Mouse (Mus musculus): ENCODE measurements around the gene Zdhhc14. TPM values are rescaled to one million over a fixed set of nuclear protein-coding genes. Genes with fewer than 3 reads are reported as not detected.
"Not testable (repeated sequence)": the region's sequence is repeated elsewhere in the genome, so short reads cannot be mapped to it uniquely, and the experiment has no call there.

The Zdhhc14 gene
- total RNA-seq, 1 experiment from 2014 or later: 0.57 TPM

DNA sequence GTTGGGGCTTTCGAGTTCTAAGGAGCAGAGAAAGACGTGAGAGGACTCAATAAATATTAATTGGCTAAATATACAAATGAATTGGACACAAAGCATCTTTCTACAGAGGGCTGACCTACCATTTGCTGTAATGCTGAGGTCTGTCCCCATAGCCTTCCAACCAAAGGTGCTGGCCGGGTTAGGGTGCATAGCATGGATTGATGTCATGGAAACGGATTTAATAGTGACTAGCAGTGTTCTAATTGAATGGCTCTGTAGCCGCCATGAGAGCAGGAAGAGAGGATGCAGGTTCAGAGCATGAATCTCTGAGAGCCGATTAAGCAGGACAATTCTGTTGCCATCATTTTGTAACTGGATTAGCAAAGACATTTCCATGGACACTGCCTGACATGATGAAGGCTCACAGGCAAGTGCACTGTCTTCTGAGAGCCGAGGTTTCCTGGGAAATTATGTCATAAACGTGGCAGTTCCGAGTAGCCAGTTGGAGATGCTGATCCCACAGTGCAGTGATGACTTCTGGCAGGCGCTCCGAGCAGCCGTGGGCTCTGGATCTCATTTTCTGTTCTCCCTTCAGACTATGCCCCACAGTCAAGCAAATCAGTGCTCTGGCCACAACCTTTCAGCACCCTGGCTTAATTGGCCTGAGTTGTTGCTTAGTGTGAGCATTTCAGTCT lies 91.3 kb downstream of the Zdhhc14 start:
- no peak for ATAC-seq (replicated peaks; ENCODE audit: insufficient number of reproducible peaks, low FRiP score, low TSS enrichment, poor library complexity, severe bottlenecking)

DNA sequence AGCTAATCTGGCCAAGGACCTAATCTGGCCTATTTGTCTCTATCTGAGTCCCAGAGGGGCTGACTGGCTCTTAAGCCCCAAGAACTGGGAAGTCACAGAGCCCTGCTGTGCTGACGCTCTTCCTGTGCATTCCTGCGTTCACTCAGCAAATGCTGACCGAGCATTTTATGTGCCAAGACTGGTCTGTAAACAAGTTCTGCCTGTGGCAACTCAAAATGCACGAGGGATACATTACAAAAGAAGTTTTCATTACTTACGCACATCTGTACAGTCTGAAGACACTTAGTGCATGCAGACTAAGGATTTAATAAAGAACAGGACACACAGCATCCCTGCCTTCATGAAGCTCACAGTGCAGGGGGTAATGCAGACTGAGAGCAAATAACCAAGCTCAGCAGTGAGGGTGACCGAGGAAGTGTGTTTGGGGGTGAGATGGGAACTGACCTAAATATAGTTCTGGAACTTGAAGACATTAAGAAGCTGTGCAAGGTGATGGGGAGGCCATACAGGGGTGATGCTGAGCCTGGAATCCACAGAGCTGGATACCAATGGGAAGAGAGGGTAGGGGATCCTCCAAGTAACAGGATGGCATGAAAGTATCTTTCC lies 99.3 kb downstream of the Zdhhc14 start:
- ATAC-seq (replicated peaks; ENCODE audit: insufficient number of reproducible peaks, low FRiP score, low TSS enrichment, poor library complexity, severe bottlenecking): no peak

DNA sequence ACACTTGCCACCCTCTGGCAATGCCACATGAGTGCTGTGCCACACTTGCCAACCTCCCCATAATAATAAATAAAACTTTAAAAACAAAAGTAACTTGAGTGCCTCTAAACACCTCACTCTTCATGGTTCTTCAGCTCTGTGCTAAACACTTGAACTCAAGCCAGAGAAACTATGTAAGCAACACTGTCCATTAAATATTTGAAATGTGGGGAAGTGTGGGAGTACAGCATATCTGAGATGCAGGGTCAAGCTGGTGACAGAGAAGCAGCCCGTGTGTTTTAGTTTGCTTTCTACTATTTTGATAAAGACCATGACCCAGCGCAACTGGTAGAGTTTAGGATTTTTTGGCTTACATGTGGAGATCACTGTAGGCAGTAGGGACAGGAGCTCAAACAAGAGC lies 100.7 kb downstream of the Zdhhc14 start:
- no peak for ATAC-seq (replicated peaks; ENCODE audit: insufficient number of reproducible peaks, low FRiP score, low TSS enrichment, poor library complexity, severe bottlenecking)

DNA sequence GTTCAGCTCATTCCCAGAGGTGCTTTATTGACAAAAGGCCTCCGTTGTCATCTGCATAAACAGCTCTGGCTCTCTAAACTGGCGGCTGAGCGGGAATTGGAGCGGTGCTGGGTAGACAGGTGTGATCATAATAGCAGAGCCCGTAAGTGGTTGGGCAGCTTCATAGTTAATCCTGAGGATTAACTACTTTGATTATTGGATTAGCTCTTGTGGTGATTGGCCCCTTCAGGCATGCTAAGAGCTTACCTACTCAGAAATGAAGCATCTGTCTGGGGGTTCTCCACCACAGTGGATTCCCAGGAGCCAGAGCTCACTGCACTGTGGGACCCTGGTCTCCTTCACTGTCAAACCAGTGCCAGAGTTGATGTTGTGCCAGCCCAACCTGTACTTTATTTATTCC lies 102.7 kb downstream of the Zdhhc14 start:
- ATAC-seq (replicated peaks; ENCODE audit: insufficient number of reproducible peaks, low FRiP score, low TSS enrichment, poor library complexity, severe bottlenecking): no peak

DNA sequence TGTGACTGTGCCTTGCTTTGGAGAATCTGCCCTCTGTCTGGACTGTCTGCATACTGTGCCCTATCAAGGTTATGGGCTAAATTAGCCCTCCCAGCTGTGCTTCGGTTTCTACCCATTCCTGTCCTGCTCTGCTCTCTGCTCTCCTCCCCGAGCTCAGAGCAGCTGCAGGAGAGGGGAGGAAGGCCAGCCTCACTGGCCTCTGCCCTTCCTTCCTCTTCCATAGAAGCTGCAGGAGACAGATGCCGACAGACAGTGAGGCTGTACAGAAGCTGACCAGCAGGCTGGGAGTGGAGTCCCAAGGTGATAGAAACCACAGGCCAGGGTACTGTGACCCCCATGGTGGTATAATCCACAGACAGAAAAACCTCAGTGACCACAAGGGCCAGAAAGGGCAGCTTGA lies 104.1 kb downstream of the Zdhhc14 start:
- no peak for ATAC-seq (replicated peaks; ENCODE audit: insufficient number of reproducible peaks, low FRiP score, low TSS enrichment, poor library complexity, severe bottlenecking)

DNA sequence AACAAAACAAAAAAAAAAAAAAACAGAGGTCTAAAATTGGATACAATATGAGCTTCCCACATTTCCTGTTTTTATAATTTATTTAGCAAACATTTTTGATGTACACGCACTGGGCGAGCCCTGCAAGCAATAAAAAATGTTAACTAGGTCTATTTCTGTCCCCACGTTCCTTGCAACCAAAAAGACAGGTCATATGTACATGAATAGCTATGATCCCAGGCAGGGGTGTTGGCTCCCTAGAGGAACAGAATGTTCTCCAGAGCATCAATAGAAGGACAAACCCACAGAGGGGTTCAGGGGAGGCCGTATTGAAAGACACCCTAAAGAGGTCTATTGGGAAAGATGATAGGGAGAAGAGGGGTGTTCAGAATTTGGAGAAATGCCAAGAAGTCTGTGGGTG lies 106.6 kb downstream of the Zdhhc14 start:
- ATAC-seq (replicated peaks; ENCODE audit: insufficient number of reproducible peaks, low FRiP score, low TSS enrichment, poor library complexity, severe bottlenecking): no peak

DNA sequence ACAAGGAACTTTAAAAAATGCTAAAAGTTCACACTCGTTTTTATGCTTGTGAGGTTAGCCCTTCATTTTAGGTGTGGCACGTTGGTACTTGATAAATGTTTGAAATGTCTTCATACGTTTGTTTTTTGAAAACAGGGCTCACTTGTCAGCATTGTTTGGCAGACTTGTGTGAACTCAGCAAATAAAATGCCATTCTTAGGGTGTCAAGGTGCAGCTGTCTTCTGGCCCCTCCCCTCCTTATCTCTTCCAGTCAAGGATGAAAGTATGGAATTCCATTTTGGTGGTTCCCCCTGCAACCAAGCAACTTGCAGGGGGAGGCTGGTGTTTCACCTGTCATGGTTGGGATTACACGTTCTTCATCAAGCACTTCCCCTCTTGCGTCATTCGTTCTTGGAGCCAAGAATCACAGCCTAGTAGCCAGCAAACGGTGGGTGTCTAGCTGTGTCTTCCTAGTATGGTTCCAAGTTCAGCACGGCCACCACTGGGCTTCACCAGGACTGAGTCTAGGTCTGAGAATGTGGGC lies 108.2 kb downstream of the Zdhhc14 start:
- ATAC-seq (replicated peaks; ENCODE audit: insufficient number of reproducible peaks, low FRiP score, low TSS enrichment, poor library complexity, severe bottlenecking): no peak

DNA sequence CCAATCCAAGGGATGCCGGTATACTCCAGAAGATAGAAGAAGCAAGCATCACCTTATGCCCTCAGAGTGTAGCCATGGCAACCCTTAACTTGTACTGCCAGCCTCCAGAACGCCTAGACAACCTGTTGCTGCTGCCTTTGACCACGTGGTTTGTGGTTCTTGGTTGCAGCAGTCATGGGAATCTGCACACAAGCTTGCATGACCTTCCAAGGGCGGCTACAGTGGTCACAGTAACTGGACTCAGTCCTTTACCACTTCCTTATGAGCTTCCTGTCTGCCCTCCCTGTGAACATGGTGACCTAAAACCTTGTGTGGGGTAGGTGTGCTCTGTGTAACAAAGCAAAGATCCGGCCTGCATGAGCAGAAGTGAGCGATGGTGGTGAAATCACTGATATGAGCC lies 109.6 kb downstream of the Zdhhc14 start:
- ATAC-seq (replicated peaks; ENCODE audit: insufficient number of reproducible peaks, low FRiP score, low TSS enrichment, poor library complexity, severe bottlenecking): peak; percentile 89

DNA sequence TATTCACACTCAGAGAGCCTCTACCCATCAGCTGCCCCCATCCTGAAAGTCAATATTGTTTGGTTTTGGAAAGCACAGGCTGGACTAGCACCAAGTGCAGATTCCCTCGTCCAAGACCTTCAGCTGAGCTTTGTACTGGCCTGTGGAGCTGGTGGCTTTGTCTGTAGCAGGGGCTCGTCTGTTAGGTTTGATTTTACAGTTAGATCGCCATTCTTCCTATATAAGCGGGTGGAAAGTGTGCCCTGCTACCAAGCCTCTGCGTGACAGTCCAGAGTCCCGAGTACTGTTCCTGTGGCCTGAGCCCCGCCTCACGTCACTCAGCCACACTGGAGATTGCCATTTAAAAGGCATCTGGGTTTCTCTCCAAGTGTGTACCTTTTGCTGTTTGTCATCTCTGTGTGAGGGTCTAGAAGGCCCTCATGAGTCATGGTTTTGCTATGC lies 113.8 kb downstream of the Zdhhc14 start:
- no peak for ATAC-seq (replicated peaks; ENCODE audit: insufficient number of reproducible peaks, low FRiP score, low TSS enrichment, poor library complexity, severe bottlenecking)

DNA sequence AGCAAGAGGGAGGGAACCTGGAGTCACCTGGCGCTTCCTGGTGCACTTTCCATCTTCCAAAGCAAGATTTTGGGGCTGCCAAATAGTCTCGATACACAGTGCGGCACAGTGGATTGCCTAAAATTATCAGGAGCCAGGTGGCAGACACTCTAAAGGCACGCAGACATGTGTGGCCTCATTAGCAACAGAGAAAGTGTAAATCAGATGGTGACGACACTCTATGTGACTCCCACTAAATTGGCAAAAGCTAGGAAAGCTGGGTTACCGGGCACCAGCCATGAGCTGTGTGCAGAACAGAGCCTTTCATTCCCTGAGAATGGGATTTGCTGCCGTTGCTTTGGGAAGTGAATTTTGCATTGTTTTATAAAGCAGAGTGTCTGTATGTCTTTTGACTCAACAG lies 115.0 kb downstream of the Zdhhc14 start:
- no peak for ATAC-seq (replicated peaks; ENCODE audit: insufficient number of reproducible peaks, low FRiP score, low TSS enrichment, poor library complexity, severe bottlenecking)

DNA sequence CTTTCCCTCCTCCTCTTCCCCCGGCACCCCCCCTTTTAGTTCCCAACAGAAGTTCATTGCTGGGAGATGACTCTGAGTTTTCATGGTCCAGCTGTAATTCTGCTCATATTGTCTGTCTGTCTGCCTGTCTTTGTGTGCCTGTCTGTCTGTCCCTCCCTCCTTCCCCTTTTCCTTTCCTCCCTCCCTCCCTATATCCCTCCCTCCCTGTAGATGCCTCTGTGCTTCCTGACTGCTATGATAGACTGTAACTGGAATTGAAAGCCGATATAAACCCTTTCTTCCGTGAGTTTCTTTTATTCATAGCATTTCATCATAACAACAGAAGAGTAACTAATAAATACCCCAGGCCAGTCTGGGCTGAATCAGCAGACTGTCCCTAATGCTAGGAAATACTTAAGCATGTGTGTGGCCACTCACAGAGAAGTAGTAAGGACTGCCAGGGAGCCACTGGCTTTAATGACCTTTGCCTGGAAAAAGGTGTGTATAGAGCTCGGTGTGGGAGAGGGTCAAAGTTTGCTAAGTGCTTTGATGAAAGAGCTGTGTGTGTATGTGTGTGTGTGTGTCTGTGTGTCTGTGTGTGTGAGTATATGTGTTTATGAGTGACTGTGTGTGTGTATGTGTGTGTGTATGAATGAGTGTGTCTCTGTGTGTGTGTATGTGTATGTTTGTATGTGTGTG lies 117.7 kb downstream of the Zdhhc14 start:
- no peak for ATAC-seq (replicated peaks; ENCODE audit: insufficient number of reproducible peaks, low FRiP score, low TSS enrichment, poor library complexity, severe bottlenecking)

DNA sequence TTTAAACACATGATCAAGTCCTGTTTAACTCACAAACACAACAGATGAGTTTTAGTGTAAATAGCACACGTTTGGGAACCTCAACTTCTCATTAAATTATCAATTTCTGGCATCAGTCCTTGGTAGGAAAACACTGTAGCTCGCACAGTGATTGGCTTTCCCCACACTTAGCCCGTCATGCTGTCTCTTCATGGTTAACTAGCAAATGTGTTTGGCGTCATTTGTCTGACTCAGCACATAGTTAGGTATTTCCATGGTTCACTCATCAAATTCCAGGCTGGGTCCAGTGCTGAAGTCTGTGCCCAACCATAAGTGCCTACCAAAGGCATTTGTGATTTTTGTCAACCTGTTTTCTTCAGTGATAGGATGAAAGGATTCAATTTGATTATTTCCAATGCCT lies 119.9 kb downstream of the Zdhhc14 start:
- ATAC-seq (replicated peaks; ENCODE audit: insufficient number of reproducible peaks, low FRiP score, low TSS enrichment, poor library complexity, severe bottlenecking): no peak

DNA sequence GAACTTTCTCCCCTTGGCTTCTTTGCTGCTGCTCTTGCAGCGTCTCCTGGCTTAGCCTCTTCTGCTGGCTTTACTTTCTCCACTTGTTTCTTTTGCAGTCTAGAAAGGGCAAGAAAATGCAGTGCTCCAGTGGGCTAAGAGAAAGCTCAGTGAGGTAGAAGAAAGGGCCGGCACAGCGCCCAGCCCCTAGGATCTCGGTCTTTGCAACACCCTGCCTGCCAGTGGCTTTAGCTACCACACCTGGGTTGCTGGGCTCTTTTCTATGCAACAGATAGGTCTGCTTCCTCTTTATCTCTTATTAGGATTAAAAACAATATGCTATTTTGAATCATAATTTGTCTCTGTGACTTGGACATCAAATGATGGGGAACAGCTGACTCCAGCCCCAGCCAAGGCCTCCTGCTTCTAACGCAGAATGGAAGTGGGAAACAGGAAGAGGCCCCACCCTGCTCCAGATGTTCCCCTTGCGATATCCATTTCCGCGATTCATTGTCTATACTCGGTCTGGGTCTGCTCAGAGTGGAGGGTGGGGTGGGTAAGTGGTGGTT lies 122.5 kb downstream of the Zdhhc14 start:
- 0 out of 2 replicates have a peak, but pooled peaks have one; percentile 27 for ATAC-seq (replicated peaks; ENCODE audit: insufficient number of reproducible peaks, low FRiP score, low TSS enrichment, poor library complexity, severe bottlenecking)

DNA sequence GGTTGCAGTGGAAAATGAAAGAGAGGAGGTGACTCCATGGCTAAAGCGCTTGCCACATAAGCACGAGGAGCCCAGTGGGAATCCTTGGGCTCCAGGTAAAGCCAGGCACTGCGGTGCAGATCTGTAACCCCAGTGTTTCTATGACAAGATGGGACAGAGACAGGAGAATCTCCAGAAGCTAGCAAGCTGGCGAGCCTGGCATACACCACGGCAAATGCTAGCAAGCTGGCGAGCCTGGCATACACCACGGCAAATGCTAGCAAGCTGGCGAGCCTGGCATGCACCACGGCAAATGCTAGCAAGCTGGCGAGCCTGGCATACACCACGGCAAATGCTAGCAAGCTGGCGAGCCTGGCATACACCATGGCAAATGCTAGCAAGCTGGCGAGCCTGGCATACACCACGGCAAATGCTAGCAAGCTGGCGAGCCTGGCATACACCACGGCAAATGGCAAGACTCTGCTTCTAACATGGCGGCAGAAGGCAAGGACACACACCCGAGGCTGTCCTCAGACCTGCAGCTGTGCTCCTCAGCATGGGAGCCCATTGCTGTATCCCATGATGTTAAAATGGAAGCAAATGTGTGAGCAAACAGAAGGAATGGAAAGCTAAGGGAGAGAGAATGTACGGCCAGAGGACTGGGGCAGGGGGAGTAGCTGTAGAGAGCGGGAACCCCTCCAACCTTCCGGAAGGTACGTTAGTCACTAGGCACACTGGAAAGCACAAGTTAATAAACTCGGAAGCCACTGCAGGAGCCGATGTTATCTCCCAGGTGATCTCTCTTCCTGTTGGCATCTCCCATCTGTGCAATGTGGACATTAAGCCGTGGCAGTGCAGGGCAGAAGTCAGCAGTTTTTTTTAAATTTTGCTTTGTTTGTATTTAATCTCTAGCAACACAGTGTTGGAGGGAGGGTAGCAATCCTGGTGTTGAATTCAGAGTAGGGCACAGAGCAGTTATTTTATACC lies 129.6 kb downstream of the Zdhhc14 start:
- ATAC-seq (replicated peaks; ENCODE audit: insufficient number of reproducible peaks, low FRiP score, low TSS enrichment, poor library complexity, severe bottlenecking): no peak

DNA sequence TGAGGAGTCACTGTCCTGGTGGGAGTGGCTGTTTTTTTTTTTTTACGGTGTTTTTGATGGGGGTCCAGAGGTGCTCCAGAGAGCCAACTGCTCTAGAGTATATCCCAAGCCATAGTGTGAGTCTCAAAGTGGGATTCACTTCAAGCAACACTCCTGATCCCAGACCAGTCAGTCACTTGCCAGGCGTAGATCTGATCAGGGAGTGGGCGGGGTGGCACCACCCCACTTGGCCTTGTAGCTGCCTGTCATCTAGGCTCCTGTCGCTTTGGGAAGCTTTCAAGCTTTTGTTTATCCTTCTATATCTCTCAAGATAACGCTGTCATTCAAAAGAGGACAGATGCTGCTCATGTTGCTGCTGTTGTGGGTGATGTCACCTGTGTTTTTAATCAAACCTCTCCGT lies 130.4 kb downstream of the Zdhhc14 start:
- no peak for ATAC-seq (replicated peaks; ENCODE audit: insufficient number of reproducible peaks, low FRiP score, low TSS enrichment, poor library complexity, severe bottlenecking)

DNA sequence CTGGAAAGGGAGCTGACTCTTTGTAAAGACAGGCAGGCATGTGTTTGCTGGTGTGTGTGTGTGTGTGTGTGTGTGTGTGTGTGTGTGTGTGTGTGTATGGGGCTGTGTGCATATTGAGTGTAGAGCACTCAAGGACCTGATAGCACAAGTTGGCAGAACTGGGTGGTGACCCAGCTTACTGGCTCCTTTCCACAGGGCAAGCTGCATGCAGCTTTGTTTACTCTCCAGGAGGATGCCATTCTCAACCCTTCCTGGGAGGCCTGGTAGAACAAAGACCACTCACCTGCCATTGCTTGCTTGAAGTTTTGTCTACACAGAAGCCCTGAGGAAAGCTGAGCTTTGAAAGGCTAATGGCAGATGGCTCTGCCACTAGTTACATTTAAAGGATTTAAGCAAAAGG lies 130.8 kb downstream of the Zdhhc14 start:
- no peak for ATAC-seq (replicated peaks; ENCODE audit: insufficient number of reproducible peaks, low FRiP score, low TSS enrichment, poor library complexity, severe bottlenecking)

DNA sequence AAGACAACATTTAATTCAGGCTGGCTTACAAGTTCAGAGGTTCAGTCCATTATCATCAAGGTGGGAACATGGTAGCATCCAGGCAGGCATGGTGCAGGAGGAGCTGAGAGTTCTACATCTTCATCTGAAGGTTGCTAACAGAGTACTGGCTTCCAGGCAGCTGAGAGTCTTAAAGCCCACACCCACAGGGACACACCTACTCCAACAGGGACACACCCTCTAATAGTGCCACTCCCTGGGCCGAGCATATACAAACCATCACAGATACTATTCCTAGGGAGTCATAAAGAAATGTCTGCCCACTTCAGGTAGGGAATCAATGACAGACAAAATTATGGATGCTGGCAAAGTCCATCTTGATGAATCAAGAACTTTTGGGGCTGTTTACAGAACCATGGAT lies 132.5 kb downstream of the Zdhhc14 start:
- not testable (repeated sequence) for ATAC-seq (replicated peaks; ENCODE audit: insufficient number of reproducible peaks, low FRiP score, low TSS enrichment, poor library complexity, severe bottlenecking)

DNA sequence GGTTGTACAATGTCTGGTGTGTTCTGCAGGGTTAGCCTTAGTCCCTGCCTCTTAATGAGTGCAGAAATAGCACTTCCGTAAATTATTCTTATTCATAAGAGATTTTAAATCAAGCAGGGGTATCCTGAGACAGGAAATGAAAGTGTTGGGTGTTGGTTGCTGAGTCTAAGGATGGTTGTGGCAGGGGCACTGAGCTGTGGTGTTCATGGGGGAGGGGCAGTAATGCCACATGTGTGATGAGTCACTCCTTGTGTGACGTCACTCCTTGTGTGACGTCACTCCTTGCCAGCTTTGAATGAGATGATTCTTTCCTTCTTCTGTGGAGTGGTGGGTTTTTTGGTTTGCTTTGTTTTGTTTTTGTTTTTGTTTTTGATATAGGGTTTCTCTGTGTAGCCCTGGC lies 134.0 kb downstream of the Zdhhc14 start:
- peak; percentile 76 for ATAC-seq (replicated peaks; ENCODE audit: insufficient number of reproducible peaks, low FRiP score, low TSS enrichment, poor library complexity, severe bottlenecking)

DNA sequence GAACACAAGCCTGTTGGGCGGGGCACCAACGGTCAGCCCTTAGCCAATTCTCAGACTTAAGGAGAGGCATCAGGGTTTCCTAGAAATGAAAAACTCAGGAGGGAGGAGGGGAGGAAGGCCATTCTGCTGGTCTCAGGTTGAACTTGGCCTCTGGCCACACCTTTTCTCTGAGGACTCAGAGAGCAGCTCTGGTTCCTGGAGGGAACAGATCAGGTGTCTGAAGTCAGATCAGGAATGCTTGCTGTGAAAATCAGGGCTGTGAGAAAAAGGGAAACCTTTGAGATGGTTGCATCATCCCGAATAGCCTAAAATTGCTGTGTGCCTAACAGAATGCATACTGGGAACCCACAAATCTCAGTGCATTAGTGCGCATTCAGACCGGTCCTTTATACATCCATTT lies 135.3 kb downstream of the Zdhhc14 start:
- ATAC-seq (replicated peaks; ENCODE audit: insufficient number of reproducible peaks, low FRiP score, low TSS enrichment, poor library complexity, severe bottlenecking): no peak

Data from monocyte, adult 5-6 weeks (primary cell).